Mouse (Mus musculus) kidney, adult 9 months (tissue): Measurements from ENCODE around the gene Fut2.

ENCODE experiments used
- DNase-seq: peaks from one replicate; pipeline ENCODE4 v3.0.0; 2022

The Fut2 gene

GRCm38 (mm10) chr7:45702316-45702715, 36.1 kb upstream of the Fut2 start:
- DNase-seq = no peak

GRCm38 (mm10) chr7:45701607-45702006, 35.4 kb upstream of the Fut2 start:
- no peak for DNase-seq

GRCm38 (mm10) chr7:45701072-45701471, 34.9 kb upstream of the Fut2 start:
- no peak for DNase-seq

GRCm38 (mm10) chr7:45700301-45701015, 34.3 kb upstream of the Fut2 start:
- DNase-seq = peak; percentile 91

- DNase-seq = no peak
Measured at GRCm38 (mm10) chr7:45699523-45700141, 33.4 kb upstream of the Fut2 start, which contains the start of gene Car11. Gene Car11, plus strand, starts transcription at chr7:45699843.

- no peak for DNase-seq
Measured at GRCm38 (mm10) chr7:45697894-45698293, 31.7 kb upstream of the Fut2 start.

GRCm38 (mm10) chr7:45695098-45695497, 28.9 kb upstream of the Fut2 start:
- DNase-seq = no peak

GRCm38 (mm10) chr7:45693921-45694591, 27.9 kb upstream of the Fut2 start, which contains the start of gene Sec1:
Gene Sec1, minus strand, starts transcription at chr7:45694402.
- no peak for DNase-seq

GRCm38 (mm10) chr7:45692364-45692763, 26.2 kb upstream of the Fut2 start:
- no peak for DNase-seq

GRCm38 (mm10) chr7:45689800-45690199, 23.6 kb upstream of the Fut2 start:
- DNase-seq = peak; percentile 38

GRCm38 (mm10) chr7:45689099-45689498, 22.9 kb upstream of the Fut2 start:
- DNase-seq = no peak

- DNase-seq = peak; percentile 26
Measured at GRCm38 (mm10) chr7:45686841-45687240, 20.6 kb upstream of the Fut2 start.

- no peak for DNase-seq
Measured at GRCm38 (mm10) chr7:45685811-45686210, 19.6 kb upstream of the Fut2 start.

GRCm38 (mm10) chr7:45683396-45684050, 17.3 kb upstream of the Fut2 start, which contains the start of gene Ntn5:
Gene Ntn5, plus strand, starts transcription at chr7:45684022.
- DNase-seq = no peak

- peak; percentile 88 for DNase-seq
Measured at GRCm38 (mm10) chr7:45682144-45683126, 16.2 kb upstream of the Fut2 start.

- no peak for DNase-seq
Measured at GRCm38 (mm10) chr7:45681046-45681736, 15.0 kb upstream of the Fut2 start.

- peak; percentile 45 for DNase-seq
Measured at GRCm38 (mm10) chr7:45679966-45680621, 13.9 kb upstream of the Fut2 start.

GRCm38 (mm10) chr7:45678513-45678912, 12.3 kb upstream of the Fut2 start:
- no peak for DNase-seq

- no peak for DNase-seq
Measured at GRCm38 (mm10) chr7:45677627-45678295, 11.6 kb upstream of the Fut2 start.

GRCm38 (mm10) chr7:45668921-45669320, 2.7 kb upstream of the Fut2 start:
- DNase-seq = no peak
